Mouse (Mus musculus): ENCODE measurements around the gene Tlk2.

- TF ChIP-seq CTCF (IDR thresholded peaks at IDR 0.05; ENCODE audit: borderline replicate concordance, insufficient read depth, low read length) (no peak), POLR2A (IDR thresholded peaks at IDR 0.05; ENCODE audit: low read depth, low read length) (no peak)
These were observed 135.0 kb downstream of the Tlk2 start for GRCm38 (mm10) chr11:105313633-105314014.
